In the genomic region with DNA sequence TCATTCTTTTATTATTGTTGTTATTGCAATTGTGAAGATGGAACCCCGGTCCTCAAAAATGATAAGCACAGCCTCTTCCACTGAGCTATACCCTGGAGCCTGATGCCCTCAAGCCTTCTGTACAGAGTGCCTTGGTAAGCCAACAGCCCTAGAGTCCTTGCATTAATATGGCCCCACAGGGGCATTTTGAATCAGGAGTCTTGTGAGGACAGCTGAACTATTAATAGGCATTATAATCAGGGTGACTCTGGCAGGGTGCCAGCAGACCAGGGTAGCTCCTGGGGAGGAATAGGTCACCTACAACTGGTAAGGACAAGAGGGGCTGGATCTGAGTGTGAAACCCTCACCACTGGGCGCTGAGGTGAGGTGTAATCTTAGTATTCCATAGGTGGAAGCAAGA, we compare ENCODE assay signal across 8 mouse cellular contexts. TPM values are rescaled to one million over a fixed set of nuclear protein-coding genes. Genes with fewer than 3 reads are reported as not detected.
DNase-seq lines count a peak whose midpoint lies in the region; ATAC-seq and TF ChIP-seq lines count a peak whose summit lies in the region.

No protein-coding gene starts in this region.

- peaks cover 22% of the 10 kb centered on the region for H3K36me3 ChIP-seq in heart, embryonic 12.5 days
- H3K36me3 ChIP-seq in kidney, embryonic 16.5 days (ENCODE audit: insufficient read depth, low read length), result peaks cover 7% of the 10 kb centered on the region; the same call in 1 of the 2 replicates
- H3K36me3 ChIP-seq in myocyte (ENCODE audit: control insufficient read depth, insufficient read depth), result no peaks in the 10 kb centered on the region

- peak overlapping the region; percentile 46 for H3K4me3 ChIP-seq in heart, embryonic 12.5 days
- peak overlapping the region; percentile 49 for H3K4me3 ChIP-seq in kidney, embryonic 16.5 days (ENCODE audit: low read length)
- H3K4me3 ChIP-seq in myocyte, result peak overlapping the region; percentile 31

- peak overlapping the region; percentile 72 for H3K4me2 ChIP-seq in heart, embryonic 12.5 days
- peak overlapping the region; percentile 73 for H3K4me2 ChIP-seq in kidney, embryonic 16.5 days (replicated peaks; ENCODE audit: low read depth, low read length)
- H3K4me2 ChIP-seq in myocyte (ENCODE audit: low read depth), result peak overlapping the region; percentile 97

- no peaks in the 10 kb centered on the region; the same call in 1 of the 2 replicates for H3K9me3 ChIP-seq in heart, embryonic 12.5 days (replicated peaks)
- H3K9me3 ChIP-seq in kidney, embryonic 16.5 days (ENCODE audit: low read length), result no peaks in the 10 kb centered on the region

- no peak overlapping the region for H3ac ChIP-seq in myocyte (ENCODE audit: control insufficient read depth, insufficient read length)

- H3K27ac ChIP-seq in heart, embryonic 12.5 days (ENCODE audit: poor library complexity, severe bottlenecking), result peak overlapping the region; percentile 80
- H3K27ac ChIP-seq in kidney, embryonic 16.5 days (ENCODE audit: low read length), result peak overlapping the region; percentile 64; the same call in 1 of the 2 replicates

- DNase-seq in cerebellum, adult 9-10 months, result peak; percentile 82
- no peak for DNase-seq in cerebellum, adult 11 months
- peak; percentile 23 for DNase-seq in adipocyte (ENCODE audit: low spot score)
- no peak for DNase-seq in layer of hippocampus, adult 11-12 months (ENCODE audit: low spot score)
- DNase-seq in thymus, postnatal 36 days, result no peak

- peak overlapping the region; percentile 47; the same call in 1 of the 2 replicates for H3K9ac ChIP-seq in heart, embryonic 12.5 days
- peak overlapping the region; percentile 72 for H3K9ac ChIP-seq in kidney, embryonic 16.5 days (replicated peaks; ENCODE audit: low read length)

- 42% methylated on average over 2 of the region's 2 CpGs for WGBS in heart, embryonic 12.5 days
- 47% methylated on average over 2 of the region's 2 CpGs for WGBS in kidney, embryonic 16.5 days

- peaks cover 5% of the 10 kb centered on the region for H3K79me2 ChIP-seq in myocyte (ENCODE audit: control insufficient read depth, insufficient read depth)

- H3K4me1 ChIP-seq in heart, embryonic 12.5 days (replicated peaks), result peaks cover 32% of the 10 kb centered on the region
- peaks cover 15% of the 10 kb centered on the region for H3K4me1 ChIP-seq in kidney, embryonic 16.5 days (ENCODE audit: insufficient read depth, low read length)

- H3K27me3 ChIP-seq in heart, embryonic 12.5 days (replicated peaks), result no peaks in the 10 kb centered on the region
- H3K27me3 ChIP-seq in kidney, embryonic 16.5 days (ENCODE audit: insufficient read depth, low read length), result no peaks in the 10 kb centered on the region
- peaks cover 7% of the 10 kb centered on the region for H3K27me3 ChIP-seq in myocyte (ENCODE audit: control insufficient read depth, insufficient read depth, insufficient read length)

- no peak for TF ChIP-seq POLR2A in myocyte (IDR thresholded peaks at IDR 0.05; ENCODE audit: insufficient read length, low read depth)

- no peak for ATAC-seq in heart, embryonic 12.5 days (ENCODE audit: insufficient number of reproducible peaks, low FRiP score)
- no peak for ATAC-seq in kidney, embryonic 16.5 days (ENCODE audit: low FRiP score, low TSS enrichment)

TF ChIP-seq in myocyte, 11 proteins besides CTCF, POLR2A, EP300 and RAD21:
- TF ChIP-seq SRF (IDR thresholded peaks at IDR 0.05; ENCODE audit: control insufficient read depth, insufficient read length, low read depth) (no peak), USF1 (IDR thresholded peaks at IDR 0.05; ENCODE audit: low read depth) (no peak), TCF12 (IDR thresholded peaks at IDR 0.05; ENCODE audit: insufficient read depth, poor library complexity, severe bottlenecking) (no peak), MYOD1 (IDR thresholded peaks at IDR 0.05; ENCODE audit: control insufficient read depth in 1 of 3, insufficient read length in 2 of 3, low read depth in 2 of 3) (no peak), MYOG (IDR thresholded peaks at IDR 0.05; ENCODE audit: control insufficient read depth in 1 of 3, insufficient read depth in 1 of 3, insufficient read length in 2 of 3, low read depth in 2 of 3) (no peak), CEBPB (IDR thresholded peaks at IDR 0.05; ENCODE audit: insufficient read depth, poor library complexity, severe bottlenecking) (no peak), POLR2AphosphoS2 (IDR thresholded peaks at IDR 0.05; ENCODE audit: insufficient read length, low read depth) (no peak), MAX (IDR thresholded peaks at IDR 0.05; ENCODE audit: low read depth) (no peak), REST (IDR thresholded peaks at IDR 0.05; ENCODE audit: insufficient read depth, insufficient read length) (no peak), E2F4 (IDR thresholded peaks at IDR 0.05; ENCODE audit: insufficient read depth) (no peak), TCF3 (IDR thresholded peaks at IDR 0.05; ENCODE audit: insufficient read length, low read depth) (no peak)

RNA-seq across cellular contexts. Expression of a gene that starts 0.8 kb away (rescaled TPM):
- 63.4 and 66.8 TPM in 2 replicates for polyA plus RNA-seq in heart, embryonic 12.5 days (2016; fragmentation: Nextera tagmentation; extraction: Ambion mirVana)
- 114 and 117 TPM in 2 replicates for polyA plus RNA-seq in kidney, embryonic 16.5 days (2015; fragmentation: Nextera tagmentation; extraction: Ambion mirVana)
- 11.2 TPM for polyA plus RNA-seq in myocyte (2012; fragmentation: generic; extraction: Trizol)

RNA-seq across cellular contexts. Expression of a gene that starts 57.5 kb away (rescaled TPM):
- 3.5 and 6.7 TPM in 2 replicates for polyA plus RNA-seq in heart, embryonic 12.5 days (2016; fragmentation: Nextera tagmentation; extraction: Ambion mirVana)
- polyA plus RNA-seq in kidney, embryonic 16.5 days (2015; fragmentation: Nextera tagmentation; extraction: Ambion mirVana), result 2.3 and 2.4 TPM in 2 replicates
- 4.9 TPM for polyA plus RNA-seq in myocyte (2012; fragmentation: generic; extraction: Trizol)

Comparison
In these comparisons a context has a peak if more than half of its experiments do, and no peak if none do; other contexts are left out.
1. DNase-seq: peak in cerebellum, adult 9-10 months (single experiment) and adipocyte (single experiment); none in cerebellum, adult 11 months (single experiment), layer of hippocampus, adult 11-12 months (single experiment) and thymus, postnatal 36 days (0 of 2).
2. Peak in every context shown above with its lines, with median percentiles within 50 percentile points of each other: H3K4me2 ChIP-seq and H3K4me3 ChIP-seq.